In the genomic region with DNA sequence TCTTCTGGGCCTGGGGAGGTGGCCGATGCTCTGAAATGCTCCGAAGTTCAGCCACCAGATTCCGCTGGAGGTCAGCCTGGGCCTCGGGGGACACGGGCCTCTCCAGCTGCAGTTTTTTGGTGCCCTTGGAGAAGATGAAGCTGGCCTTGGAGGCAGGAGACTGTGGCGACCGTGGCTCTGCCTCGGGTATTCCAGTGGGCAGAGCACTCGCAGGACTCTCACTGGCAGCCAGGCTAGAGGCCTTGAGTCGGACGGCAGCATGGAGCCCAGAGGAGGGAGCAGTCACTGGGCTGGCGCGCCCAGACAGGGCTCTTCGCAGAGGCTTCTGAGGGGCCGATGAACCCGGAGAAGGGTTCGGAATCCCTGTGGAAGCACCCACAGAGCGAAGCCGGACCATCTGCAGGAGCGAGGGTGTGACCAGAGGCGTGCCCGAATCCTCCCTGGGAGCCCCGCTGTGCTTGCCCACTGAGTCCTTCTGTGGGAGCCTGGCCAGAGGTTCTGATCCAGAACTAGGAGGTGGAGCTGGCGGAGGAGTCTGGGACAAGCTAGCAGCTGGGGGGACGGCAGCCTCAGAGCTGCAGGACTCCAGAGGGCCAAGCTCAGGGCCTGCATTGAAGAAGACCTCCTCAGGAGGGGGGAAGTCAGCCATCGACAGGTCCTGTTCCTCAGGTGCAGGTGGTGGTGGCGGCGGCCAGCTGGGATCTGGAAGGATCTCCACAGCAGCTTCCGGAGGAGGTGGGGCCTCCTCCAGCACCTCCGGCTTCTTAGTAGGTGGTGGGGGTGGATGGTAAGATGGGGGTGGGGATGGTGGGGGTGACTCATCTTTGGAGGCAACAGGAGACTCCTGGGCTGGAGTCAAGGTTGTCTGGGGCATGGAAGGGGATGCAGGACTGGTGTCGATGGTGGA, we compare ENCODE assay signal across 12 mouse cellular contexts. TPM values are rescaled to one million over a fixed set of nuclear protein-coding genes. Genes with fewer than 3 reads are reported as not detected.
DNase-seq lines count a peak whose midpoint lies in the region; ATAC-seq and TF ChIP-seq lines count a peak whose summit lies in the region.
"Had no signal": no experiment of that assay in that cellular context is flagged by ENCODE, and none has a peak within 500 bp of the region (broad histone marks: within the 10 kb centered on the region; RNA-seq: fewer than 3 reads in every experiment).

No protein-coding gene starts in this region.

- no peak overlapping the region for H3K4me3 ChIP-seq in heart, embryonic 12.5 days
- H3K4me3 ChIP-seq in midbrain, postnatal 0 days (ENCODE audit: low read depth, low read length) = no peak overlapping the region
- no peak overlapping the region for H3K4me3 ChIP-seq in midbrain, embryonic 15.5 days
- no peak overlapping the region for H3K4me3 ChIP-seq in limb, embryonic 13.5 days
- H3K4me3 ChIP-seq: liver, embryonic 15.5 days had no signal

- no peak overlapping the region for H3K9ac ChIP-seq in heart, embryonic 12.5 days
- 0 out of 2 replicates have a peak overlapping the region, but pooled peaks have one; percentile 19 for H3K9ac ChIP-seq in midbrain, postnatal 0 days (replicated peaks; ENCODE audit: low read length, poor library complexity, severe bottlenecking)
- no peak overlapping the region for H3K9ac ChIP-seq in midbrain, embryonic 15.5 days
- H3K9ac ChIP-seq in limb, embryonic 13.5 days = peak overlapping the region; percentile 1; the same call in 1 of the 2 replicates
- H3K9ac ChIP-seq: liver, embryonic 15.5 days had no signal

- no peak for TF ChIP-seq CTCF in midbrain, postnatal 0 days (IDR thresholded peaks at IDR 0.05)

- H3K9me3 ChIP-seq in heart, embryonic 12.5 days (replicated peaks) = no peaks in the 10 kb centered on the region
- H3K9me3 ChIP-seq in midbrain, postnatal 0 days (ENCODE audit: low read length) = no peaks in the 10 kb centered on the region
- H3K9me3 ChIP-seq in midbrain, embryonic 15.5 days = no peaks in the 10 kb centered on the region
- H3K9me3 ChIP-seq in limb, embryonic 13.5 days = no peaks in the 10 kb centered on the region
- H3K9me3 ChIP-seq: forebrain, embryonic 15.5 days; G1E; liver, embryonic 15.5 days had no signal

- WGBS in heart, embryonic 12.5 days = 42% methylated on average over 30 of the region's 31 CpGs
- 75% methylated on average over 31 of the region's 31 CpGs for WGBS in midbrain, postnatal 0 days
- 75% methylated on average over 31 of the region's 31 CpGs for WGBS in midbrain, embryonic 15.5 days
- 67% methylated on average over 31 of the region's 31 CpGs for WGBS in limb, embryonic 13.5 days

- no peak overlapping the region for H3K27ac ChIP-seq in heart, embryonic 12.5 days (ENCODE audit: poor library complexity, severe bottlenecking)
- no peak overlapping the region for H3K27ac ChIP-seq in midbrain, postnatal 0 days (ENCODE audit: low read depth, low read length)
- no peak overlapping the region for H3K27ac ChIP-seq in midbrain, embryonic 15.5 days
- no peak overlapping the region for H3K27ac ChIP-seq in limb, embryonic 13.5 days
- H3K27ac ChIP-seq: forebrain, embryonic 15.5 days; liver, embryonic 15.5 days had no signal

- ATAC-seq in heart, embryonic 12.5 days (ENCODE audit: insufficient number of reproducible peaks, low FRiP score) = no peak
- ATAC-seq in midbrain, postnatal 0 days (ENCODE audit: low FRiP score) = no peak
- ATAC-seq in midbrain, embryonic 15.5 days (replicated peaks) = no peak
- ATAC-seq in limb, embryonic 13.5 days (ENCODE audit: low FRiP score, low read depth) = no peak
- ATAC-seq: activated CD4-positive, CD25-positive, alpha-beta regulatory T cell, adult 4 months; forebrain, embryonic 15.5 days had no signal

- H3K27me3 ChIP-seq in heart, embryonic 12.5 days (replicated peaks) = peaks cover 87% of the 10 kb centered on the region
- H3K27me3 ChIP-seq in midbrain, postnatal 0 days (ENCODE audit: insufficient read depth, low read length) = no peaks in the 10 kb centered on the region
- H3K27me3 ChIP-seq in midbrain, embryonic 15.5 days (replicated peaks) = no peaks in the 10 kb centered on the region
- peaks cover 31% of the 10 kb centered on the region for H3K27me3 ChIP-seq in limb, embryonic 13.5 days
- H3K27me3 ChIP-seq: forebrain, embryonic 15.5 days had no signal

- no peak overlapping the region for H3K4me2 ChIP-seq in heart, embryonic 12.5 days
- H3K4me2 ChIP-seq in midbrain, postnatal 0 days (ENCODE audit: low read depth, low read length, poor library complexity, severe bottlenecking) = no peak overlapping the region
- H3K4me2 ChIP-seq in midbrain, embryonic 15.5 days = no peak overlapping the region
- H3K4me2 ChIP-seq in limb, embryonic 13.5 days (replicated peaks) = no peak overlapping the region
- H3K4me2 ChIP-seq: liver, embryonic 15.5 days had no signal

- H3K4me1 ChIP-seq in heart, embryonic 12.5 days (replicated peaks) = peaks cover 34% of the 10 kb centered on the region
- H3K4me1 ChIP-seq in midbrain, postnatal 0 days (ENCODE audit: insufficient read depth, low read length) = peaks cover 12% of the 10 kb centered on the region; the same call in 1 of the 2 replicates
- H3K4me1 ChIP-seq in midbrain, embryonic 15.5 days = peaks cover 35% of the 10 kb centered on the region
- peaks cover 75% of the 10 kb centered on the region for H3K4me1 ChIP-seq in limb, embryonic 13.5 days

- DNase-seq in heart, adult 11 months = peak; percentile 97
- no peak for DNase-seq in midbrain, postnatal 0 days (ENCODE audit: low spot score)
- DNase-seq in cerebellum, postnatal 36 days = peak; percentile 25 to 30
- no peak for DNase-seq in spleen, adult 12 weeks (ENCODE audit: low spot score)
- DNase-seq: thymus, adult 18-20 months had no signal

- peaks cover 32% of the 10 kb centered on the region for H3K36me3 ChIP-seq in heart, embryonic 12.5 days
- H3K36me3 ChIP-seq in midbrain, postnatal 0 days (ENCODE audit: insufficient read depth, low read length) = peaks cover 70% of the 10 kb centered on the region
- H3K36me3 ChIP-seq in midbrain, embryonic 15.5 days (replicated peaks) = peaks cover 31% of the 10 kb centered on the region
- peaks cover 80% of the 10 kb centered on the region for H3K36me3 ChIP-seq in limb, embryonic 13.5 days

RNA-seq across cellular contexts. Expression of a gene that starts 32.7 kb away (rescaled TPM):
- 49.3 and 55.8 TPM in 2 replicates for polyA plus RNA-seq in heart, embryonic 12.5 days (2016; fragmentation: Nextera tagmentation; extraction: Ambion mirVana)
- total RNA-seq in midbrain, postnatal 0 days (2014; rRNA removed) = 66.8 and 81.9 TPM in 2 replicates
- polyA plus RNA-seq in midbrain, postnatal 0 days (2015; fragmentation: Nextera tagmentation; extraction: Ambion mirVana) = 107 and 111 TPM in 2 replicates
- polyA plus RNA-seq in midbrain, embryonic 15.5 days (2015; fragmentation: Nextera tagmentation; extraction: Ambion mirVana) = 114 and 116 TPM in 2 replicates
- 79.1 and 80.4 TPM in 2 replicates for polyA plus RNA-seq in limb, embryonic 13.5 days (2015; fragmentation: Nextera tagmentation; extraction: Ambion mirVana)

RNA-seq across cellular contexts. Expression of a gene that starts 32.7 kb away (rescaled TPM):
- polyA plus RNA-seq in heart, embryonic 12.5 days (2016; fragmentation: Nextera tagmentation; extraction: Ambion mirVana) = 21.3 and 22.6 TPM in 2 replicates
- total RNA-seq in midbrain, postnatal 0 days (2014; rRNA removed) = 49.6 and 59.5 TPM in 2 replicates
- polyA plus RNA-seq in midbrain, postnatal 0 days (2015; fragmentation: Nextera tagmentation; extraction: Ambion mirVana) = 20.7 and 24.2 TPM in 2 replicates
- polyA plus RNA-seq in midbrain, embryonic 15.5 days (2015; fragmentation: Nextera tagmentation; extraction: Ambion mirVana) = 21.8 and 24.4 TPM in 2 replicates
- polyA plus RNA-seq in limb, embryonic 13.5 days (2015; fragmentation: Nextera tagmentation; extraction: Ambion mirVana) = 25.6 and 30.1 TPM in 2 replicates

RNA-seq across cellular contexts. Expression of a gene that starts 38.9 kb away (rescaled TPM):
- polyA plus RNA-seq in heart, embryonic 12.5 days (2016; fragmentation: Nextera tagmentation; extraction: Ambion mirVana) = 1.2 and 1.6 TPM in 2 replicates
- 16.6 and 25.6 TPM in 2 replicates for total RNA-seq in midbrain, postnatal 0 days (2014; rRNA removed)
- polyA plus RNA-seq in midbrain, postnatal 0 days (2015; fragmentation: Nextera tagmentation; extraction: Ambion mirVana) = 5.2 and 5.5 TPM in 2 replicates
- polyA plus RNA-seq in midbrain, embryonic 15.5 days (2015; fragmentation: Nextera tagmentation; extraction: Ambion mirVana) = 9.4 and 9.7 TPM in 2 replicates
- 6.1 and 7.9 TPM in 2 replicates for polyA plus RNA-seq in limb, embryonic 13.5 days (2015; fragmentation: Nextera tagmentation; extraction: Ambion mirVana)

Comparison
In these comparisons a context has a peak if more than half of its experiments do, and no peak if none do; other contexts are left out.
1. H3K9ac ChIP-seq: peak in midbrain, postnatal 0 days (single experiment) and limb, embryonic 13.5 days (single experiment); none in heart, embryonic 12.5 days (single experiment) and midbrain, embryonic 15.5 days (single experiment).
2. DNase-seq: peak in heart, adult 11 months (single experiment) and cerebellum, postnatal 36 days (2 of 2); none in midbrain, postnatal 0 days (single experiment) and spleen, adult 12 weeks (single experiment).